Mouse (Mus musculus) cerebellum, postnatal 14 days (tissue): ENCODE measurements around the gene Tusc2.
A peak's percentile ranks its signal among the peaks of the same experiment; 100 is the strongest.
"Not testable (repeated sequence)": the region's sequence is repeated elsewhere in the genome, so short reads cannot be mapped to it uniquely, and the experiment has no call there.

ENCODE experiments used
- DNase-seq, 2 experiments: peaks; one replicate each; pipeline ENCODE4 v3.0.0; 2021; ENCODE audit warnings: mixed read lengths in 2 of 2

The Tusc2 gene

DNA sequence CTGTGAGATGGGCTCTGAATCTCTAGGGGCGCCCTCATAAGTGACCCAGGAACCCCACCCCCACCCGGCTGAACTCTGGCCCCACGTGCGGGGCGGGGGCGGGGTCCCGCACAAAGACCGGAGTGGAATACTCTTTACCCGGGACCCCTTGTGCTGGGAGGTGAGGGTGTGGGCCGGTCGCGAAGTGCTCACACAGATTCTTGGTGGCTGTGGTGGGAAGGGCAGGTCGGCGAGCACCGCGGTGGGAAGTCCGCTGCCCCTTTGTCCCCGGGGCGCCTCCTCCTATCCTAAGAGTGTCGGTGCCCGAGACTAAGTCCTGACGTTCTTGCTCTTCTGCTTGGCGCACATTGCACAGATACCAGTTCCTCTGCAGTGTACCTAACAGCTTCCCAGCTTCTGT is 6.2 kb downstream of the Tusc2 start:
- DNase-seq = peak in 1 of 2 experiments; percentile 52

- no peak for DNase-seq
Observed at GRCm38 (mm10) chr9:107570016-107570415, 7.0 kb downstream of the Tusc2 start.

DNA sequence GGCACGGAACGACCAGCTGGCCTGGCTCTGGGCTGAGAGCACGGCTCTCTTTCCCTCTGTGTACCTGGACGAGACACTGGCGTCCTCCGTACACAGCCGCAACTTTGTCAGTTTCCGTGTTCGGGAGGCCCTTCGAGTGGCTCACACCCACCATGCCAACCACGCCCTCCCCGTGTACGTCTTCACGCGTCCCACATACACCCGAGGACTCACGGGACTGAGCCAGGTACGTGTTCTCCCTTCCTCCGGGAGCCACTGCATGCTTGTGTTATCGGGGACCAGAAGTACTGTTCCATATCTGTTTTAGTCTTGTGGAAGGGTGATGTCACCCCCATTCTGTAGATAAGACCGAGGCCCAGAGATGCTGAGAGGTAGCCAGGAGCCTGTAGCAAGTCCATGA is 7.8 kb downstream of the Tusc2 start:
- DNase-seq = no peak

DNA sequence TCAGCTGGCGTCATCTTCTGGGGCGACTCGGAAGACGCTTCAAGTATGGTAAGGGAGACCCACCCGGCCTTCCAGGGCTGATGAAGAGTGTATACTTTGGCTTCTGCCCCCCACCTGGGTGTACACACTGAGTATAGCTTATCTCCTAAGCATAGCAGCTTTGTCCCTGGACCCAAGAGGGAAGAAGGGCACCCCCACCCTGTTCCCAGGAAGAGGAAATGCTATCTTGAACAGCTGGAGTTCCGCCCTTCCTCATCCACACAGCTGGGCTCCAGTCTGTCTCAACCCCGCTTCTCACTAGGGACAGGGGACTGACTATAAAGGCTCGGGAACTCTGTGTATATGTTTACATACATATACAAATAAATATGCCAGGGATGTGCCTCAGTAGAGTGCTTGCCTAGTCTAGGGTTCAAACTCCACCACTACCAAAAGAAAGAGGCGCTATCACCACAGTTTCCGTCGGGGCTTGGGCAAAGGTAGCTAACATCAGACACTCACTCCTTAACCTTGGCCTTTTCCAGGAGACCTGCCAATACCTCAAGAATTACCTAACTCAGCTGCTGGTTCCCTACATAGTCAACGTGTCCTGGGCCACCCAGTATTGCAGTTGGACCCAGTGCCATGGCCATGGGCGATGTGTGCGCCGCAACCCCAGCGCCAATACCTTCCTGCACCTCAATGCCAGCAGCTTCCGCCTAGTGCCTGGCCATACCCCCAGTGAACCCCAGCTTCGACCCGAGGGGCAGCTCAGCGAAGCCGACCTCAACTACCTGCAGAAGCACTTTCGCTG is 8.7 kb downstream of the Tusc2 start:
- DNase-seq = no peak

GRCm38 (mm10) chr9:107572327-107572662 is 9.2 kb downstream of the Tusc2 start:
- no peak for DNase-seq

- DNase-seq = not testable (repeated sequence)
Observed at GRCm38 (mm10) chr9:107573774-107574173, 10.7 kb downstream of the Tusc2 start.

DNA sequence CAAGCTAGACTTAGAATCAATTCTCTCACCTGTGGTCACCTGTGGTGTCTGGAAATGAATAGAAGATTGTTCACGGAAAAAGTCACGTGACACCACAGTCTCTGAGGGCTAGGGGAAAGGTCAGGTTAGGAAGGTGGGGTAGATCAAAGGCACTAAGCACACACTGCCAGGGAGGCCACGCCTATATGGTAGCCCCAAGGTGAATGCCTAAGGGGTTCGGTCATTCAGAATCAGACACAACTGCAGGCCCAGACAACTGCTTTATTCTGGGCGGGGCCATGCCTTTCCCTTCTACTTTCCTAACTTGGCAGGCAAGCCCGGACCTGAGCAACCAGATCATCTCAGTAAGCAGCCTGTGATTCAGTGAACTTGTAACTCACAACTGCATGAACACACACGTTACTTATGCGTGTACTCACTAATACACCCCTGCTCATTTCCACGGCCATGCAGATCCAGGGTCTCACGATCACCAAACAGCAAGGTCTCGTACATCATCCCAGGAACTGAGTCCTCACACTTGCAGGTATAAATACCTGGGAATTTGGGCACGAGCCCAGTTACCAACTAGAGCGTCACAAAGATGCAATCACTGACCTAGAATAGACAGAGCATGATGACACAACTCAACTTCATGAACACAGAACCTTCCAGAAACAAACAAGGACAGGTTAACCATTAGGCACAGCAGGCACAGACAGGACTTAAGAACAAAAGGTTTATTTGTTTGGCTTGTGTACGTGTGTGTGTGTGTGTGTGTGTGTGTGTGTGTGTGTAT is 12.7 kb downstream of the Tusc2 start:
- DNase-seq = peak; percentile 66 to 84

- DNase-seq = peak; percentile 62 to 80
Observed at GRCm38 (mm10) chr9:107576357-107577107, 13.5 kb downstream of the Tusc2 start, which contains the start of gene Hyal1. Gene Hyal1, plus strand, starts transcription at chr9:107576927.

DNA sequence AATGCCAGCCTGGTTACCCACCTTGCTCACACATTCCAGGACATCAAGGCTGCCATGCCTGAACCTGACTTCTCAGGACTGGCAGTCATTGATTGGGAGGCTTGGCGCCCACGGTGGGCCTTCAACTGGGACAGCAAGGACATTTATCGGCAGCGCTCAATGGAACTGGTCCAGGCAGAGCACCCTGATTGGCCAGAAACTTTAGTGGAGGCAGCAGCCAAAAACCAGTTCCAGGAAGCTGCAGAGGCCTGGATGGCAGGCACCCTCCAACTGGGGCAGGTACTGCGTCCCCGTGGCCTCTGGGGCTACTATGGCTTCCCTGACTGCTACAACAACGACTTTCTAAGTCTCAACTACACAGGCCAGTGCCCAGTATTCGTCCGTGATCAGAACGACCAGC is 14.8 kb downstream of the Tusc2 start:
- DNase-seq = no peak

- DNase-seq = no peak
Observed at GRCm38 (mm10) chr9:107578587-107578986, 15.5 kb downstream of the Tusc2 start, which contains the start of gene Naa80. Gene Naa80, plus strand, starts transcription at chr9:107578887.

- peak in 1 of 2 experiments; percentile 39 for DNase-seq
Observed at GRCm38 (mm10) chr9:107579023-107579900, 16.2 kb downstream of the Tusc2 start.

GRCm38 (mm10) chr9:107580501-107581317 is 17.7 kb downstream of the Tusc2 start, which contains the start of gene Hyal3:
Gene Hyal3, plus strand, starts transcription at chr9:107580818.
- DNase-seq = peak; percentile 90 to 91

DNA sequence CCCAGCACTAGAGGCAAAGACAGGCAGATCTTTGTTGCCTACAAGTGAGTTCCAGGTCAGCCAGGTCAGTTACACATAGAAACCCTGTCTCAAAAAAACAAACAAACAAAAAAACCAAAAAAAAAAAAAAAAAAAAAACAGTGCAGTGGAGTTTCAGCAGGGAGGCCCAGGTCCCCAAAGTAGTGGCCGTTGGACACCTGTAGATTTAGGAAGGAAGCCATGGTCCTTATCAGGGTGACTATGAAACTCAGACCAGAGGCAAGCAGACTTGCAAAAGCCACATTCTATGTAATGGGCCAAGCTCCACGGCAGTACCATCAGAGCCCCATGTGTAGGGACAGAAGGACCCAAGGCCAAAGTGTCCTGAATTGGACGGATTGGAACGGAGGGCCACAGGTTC is 18.5 kb downstream of the Tusc2 start:
- no peak for DNase-seq

DNA sequence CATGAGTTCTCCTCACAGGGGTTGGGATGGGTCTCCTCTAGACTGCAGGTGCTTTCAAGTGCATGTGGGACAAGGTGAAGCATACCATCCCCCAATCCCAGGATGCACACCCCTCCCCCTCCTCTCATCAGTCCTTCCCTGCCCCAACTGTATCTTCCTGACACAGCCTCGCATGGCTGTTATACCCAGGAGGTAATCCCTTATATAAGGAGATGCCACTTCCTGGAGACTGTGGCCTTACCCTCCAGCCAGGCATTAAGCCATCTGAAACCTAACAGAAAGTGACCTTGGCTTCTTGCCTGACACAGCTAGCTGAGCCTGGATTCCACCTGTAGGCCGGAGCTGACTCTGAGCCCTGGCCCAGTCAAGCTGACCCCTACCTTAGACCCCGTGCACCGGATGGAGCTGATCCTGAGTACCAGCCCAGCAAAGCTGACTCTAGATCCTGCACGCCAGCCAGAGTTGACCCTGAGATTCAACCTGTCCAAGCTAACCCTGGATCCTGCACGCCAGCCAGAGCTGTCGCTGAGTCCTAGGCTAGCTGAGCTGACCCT is 19.5 kb downstream of the Tusc2 start:
- DNase-seq = no peak

DNA sequence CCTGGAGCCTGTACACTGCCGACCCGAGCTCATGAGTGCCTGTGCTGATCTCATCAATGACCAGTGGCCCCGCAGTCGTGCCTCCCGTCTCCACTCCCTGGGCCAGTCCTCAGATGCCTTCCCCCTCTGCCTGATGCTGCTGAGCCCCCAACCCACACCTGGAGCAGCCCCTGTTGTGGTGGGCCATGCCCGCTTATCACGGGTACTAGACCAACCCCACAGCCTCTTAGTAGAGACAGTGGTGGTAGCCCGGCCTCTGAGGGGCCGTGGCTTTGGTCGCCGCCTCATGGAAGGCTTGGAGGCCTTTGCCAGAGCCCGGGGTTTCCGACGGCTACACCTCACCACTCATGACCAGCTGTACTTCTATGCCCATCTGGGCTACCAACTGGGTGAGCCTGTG is 20.1 kb downstream of the Tusc2 start:
- DNase-seq = no peak

- DNase-seq = no peak
Observed at GRCm38 (mm10) chr9:107586504-107586903, 23.4 kb downstream of the Tusc2 start.

DNA sequence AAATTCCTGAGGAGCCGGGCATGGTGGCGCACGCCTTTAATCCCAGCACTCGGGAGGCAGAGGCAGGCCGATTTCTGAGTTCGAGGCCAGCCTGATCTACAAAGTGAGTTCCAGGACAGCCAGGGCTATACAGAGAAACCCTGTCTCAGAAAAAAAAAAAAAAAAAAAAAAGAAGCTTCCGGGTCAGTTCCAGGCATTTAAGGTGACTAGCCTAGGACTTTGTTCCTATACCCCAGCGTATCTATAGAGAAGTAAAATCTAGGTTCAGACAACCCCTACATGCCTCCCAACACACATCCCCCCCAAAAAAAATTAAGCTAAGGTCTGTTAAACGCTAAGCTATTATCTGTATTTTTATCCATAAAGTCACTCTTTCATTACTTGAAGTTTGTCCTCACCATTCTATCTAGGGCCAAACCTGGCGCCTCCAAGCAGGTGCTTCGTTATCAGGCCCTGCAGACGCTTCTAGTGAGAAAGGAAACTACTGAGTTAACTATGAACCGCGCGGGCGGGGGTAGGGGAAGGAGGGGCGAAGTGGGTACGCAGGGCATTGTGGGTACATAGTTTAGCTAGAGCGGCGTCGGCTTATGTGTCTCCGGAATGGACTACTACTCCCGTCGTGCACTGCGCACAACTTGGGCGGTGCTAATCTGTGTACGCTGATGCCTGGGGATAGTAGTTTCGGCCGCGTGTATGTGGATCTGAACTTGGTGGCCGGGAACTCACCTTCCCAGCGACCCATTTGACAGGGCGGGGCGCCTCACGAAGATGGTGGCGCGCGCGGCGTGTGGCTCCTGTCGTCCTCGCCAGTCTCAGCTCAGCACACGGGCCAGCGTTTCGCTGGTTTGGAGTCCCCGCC is 24.1 kb downstream of the Tusc2 start, which contains the start of gene Ifrd2:
TSS of gene Ifrd2 (plus strand) at position 669 of the 859 bp plus-strand sequence.
- peak; percentile 95 to 96 for DNase-seq

DNA sequence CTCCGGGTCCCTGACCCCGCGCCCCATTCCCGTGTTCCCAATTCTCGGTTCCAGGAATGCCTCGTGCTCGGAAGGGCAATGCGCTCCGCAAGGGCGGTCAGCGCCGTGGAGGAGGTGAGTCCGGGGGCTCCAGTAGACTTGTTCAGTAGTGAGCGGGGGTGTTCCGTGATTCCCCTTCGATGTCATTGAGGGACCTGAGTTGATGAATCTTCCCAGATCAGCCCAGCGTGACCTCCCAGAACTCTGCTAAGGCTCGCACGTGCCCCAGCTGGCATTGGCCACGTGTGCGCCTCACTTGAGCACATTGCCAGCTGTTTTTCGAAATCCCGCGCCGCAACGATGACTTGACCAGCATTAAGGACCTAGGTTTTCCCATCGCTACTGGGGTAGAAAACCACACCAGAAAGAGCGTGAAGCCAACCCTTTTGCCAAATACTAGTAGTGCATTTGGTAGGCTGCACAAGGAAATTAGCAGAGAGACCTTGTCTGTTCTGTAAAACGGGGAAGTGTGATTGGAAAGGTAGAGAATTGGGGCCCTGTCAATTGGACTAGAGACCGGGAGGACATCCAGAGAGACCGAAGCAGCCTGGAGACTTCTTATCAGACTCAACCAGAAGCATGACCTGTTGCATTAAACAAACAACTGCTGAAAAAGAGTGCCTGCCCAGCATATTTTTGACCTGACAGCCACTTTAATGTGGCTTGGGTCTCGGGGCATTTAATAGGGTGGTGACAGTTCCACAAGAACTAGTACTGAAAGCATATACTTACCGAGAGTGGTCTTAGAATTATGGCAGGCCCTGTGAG is 25.0 kb downstream of the Tusc2 start:
- DNase-seq = peak in 1 of 2 experiments; percentile 60
